Mouse (Mus musculus): ENCODE results near the gene Tyk2.
A peak's percentile ranks its signal among the peaks of the same experiment; 100 is the strongest.

The Tyk2 gene

GRCm38 (mm10) chr9:21104814-21105213 lies 26.2 kb downstream of the Tyk2 start:
- TF ChIP-seq GATA4 (IDR thresholded peaks at IDR 0.05; ENCODE audit: insufficient replicate concordance, low read length), result no peak

DNA sequence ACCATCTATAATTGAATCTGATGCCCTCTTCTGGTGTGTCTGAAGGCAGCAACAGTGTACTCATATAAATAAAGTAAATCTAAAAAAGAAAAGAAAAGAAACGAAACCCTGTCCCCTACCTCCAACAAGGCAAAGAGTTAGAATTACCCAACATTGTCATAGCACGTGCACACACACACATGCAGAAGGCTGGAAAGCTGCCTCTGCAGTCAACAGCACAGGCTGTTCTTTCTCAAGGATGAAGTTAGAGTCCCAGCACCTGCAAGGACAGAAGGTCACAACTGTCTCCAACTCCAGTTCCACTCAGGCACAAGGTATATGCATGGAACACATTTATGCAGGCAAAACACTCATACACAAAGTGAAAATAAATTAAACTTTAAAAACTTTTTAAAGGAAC lies 29.0 kb downstream of the Tyk2 start:
- TF ChIP-seq GATA4 (IDR thresholded peaks at IDR 0.05; ENCODE audit: insufficient replicate concordance, low read length), result no peak

- no peak for TF ChIP-seq GATA4 (IDR thresholded peaks at IDR 0.05; ENCODE audit: insufficient replicate concordance, low read length)
Measured at GRCm38 (mm10) chr9:21100447-21101161, 30.4 kb downstream of the Tyk2 start.

- no peak for TF ChIP-seq GATA4 (IDR thresholded peaks at IDR 0.05; ENCODE audit: insufficient replicate concordance, low read length)
Measured at GRCm38 (mm10) chr9:21097793-21098192, 33.2 kb downstream of the Tyk2 start.

DNA sequence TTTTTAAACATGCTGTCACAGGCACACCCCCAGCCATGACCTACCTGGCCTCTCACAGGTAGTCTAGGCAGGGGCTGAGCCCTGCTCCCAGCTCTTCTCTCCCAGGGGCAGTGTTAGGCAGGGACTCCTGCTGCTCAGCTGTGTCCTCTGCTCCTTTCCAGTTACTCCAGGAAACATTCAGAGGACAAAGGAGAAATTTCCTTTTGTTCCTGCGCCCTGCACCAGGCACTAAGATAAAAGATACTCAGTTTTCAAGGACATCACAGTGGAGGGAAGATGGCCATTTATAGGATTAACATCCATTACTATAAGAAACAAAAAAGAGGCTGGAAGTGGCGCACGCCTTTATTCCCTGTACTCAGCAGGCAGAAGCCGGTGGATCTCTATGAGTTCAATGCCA lies 35.1 kb downstream of the Tyk2 start:
- no peak for TF ChIP-seq GATA4 (IDR thresholded peaks at IDR 0.05; ENCODE audit: insufficient replicate concordance, low read length)

GRCm38 (mm10) chr9:21093423-21093822 lies 37.6 kb downstream of the Tyk2 start:
- TF ChIP-seq GATA4 (IDR thresholded peaks at IDR 0.05; ENCODE audit: insufficient replicate concordance, low read length), result no peak

DNA sequence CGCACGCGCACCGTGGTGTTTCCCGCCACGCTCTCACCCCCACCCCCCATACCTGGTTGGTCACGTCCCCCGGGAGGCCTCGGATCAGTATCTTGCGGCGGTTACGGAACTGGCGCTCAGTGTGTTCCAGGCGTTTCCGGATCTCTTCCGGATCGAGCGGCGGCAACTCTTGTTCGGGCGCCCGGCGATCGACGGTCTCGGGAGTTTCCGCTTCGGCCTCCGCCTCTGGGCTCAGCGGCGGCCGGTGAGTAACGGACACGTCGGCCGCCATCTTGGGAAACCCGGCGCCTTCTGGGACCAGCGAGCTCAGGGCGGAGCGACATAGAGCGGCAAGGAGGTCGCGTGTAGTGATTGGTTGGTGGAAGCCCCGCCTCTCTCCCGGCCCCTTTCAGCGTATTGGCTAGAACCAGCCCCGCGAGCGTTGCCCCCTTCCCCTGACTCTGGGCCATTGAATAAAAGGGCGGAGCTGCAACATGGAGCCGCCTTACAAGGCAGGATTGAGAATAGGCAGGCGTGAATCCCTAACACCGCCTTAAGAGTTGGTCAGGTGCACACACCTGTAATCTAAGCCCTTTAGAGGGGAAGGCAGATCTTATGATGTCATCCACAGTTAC lies 39.2 kb downstream of the Tyk2 start, which contains the start of the genes Gm38431 and Raver1:
TSS of gene Gm38431 (minus strand) at position 291 of the 614 bp plus-strand sequence.
TSS of gene Raver1 (minus strand) at position 302 of the 614 bp plus-strand sequence.
- peak; percentile 27; the same call in 1 of the 2 replicates for TF ChIP-seq GATA4 (IDR thresholded peaks at IDR 0.05; ENCODE audit: insufficient replicate concordance, low read length)

DNA sequence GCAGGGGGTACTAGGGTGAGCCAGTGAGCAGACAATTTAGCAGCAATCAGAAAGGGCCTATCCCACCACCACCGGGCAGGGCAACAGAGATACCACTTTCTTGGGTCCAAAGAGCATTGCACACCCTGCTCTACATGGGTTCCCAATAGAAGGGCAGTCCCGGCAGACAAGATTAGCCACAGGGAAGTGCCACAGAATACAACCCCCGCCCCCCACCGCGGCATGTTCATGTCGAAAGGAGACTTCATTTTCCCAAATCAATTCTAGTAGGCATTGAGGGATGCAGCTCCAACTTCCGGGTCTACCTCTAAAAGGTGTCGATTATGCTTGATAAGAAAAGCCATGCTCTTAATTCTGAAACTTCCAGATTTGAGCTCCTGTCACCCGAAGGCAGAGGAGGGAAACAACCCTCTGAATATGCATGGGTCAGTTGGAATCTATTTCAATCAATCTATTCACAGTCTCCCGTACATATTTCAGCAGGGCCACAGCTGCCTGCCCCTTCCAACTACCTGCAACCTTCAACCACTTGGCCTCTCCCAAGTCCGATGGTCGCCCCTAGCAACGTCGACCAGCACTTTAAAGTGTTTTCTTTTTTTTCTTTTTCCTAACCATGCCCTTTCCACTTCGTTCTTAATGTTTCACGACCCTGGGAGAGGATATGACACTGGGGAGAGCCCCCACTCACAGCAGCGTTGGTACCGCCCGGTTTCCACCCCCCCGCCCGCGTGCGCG lies 39.9 kb downstream of the Tyk2 start:
- TF ChIP-seq GATA4 (IDR thresholded peaks at IDR 0.05; ENCODE audit: insufficient replicate concordance, low read length), result no peak

- TF ChIP-seq GATA4 (IDR thresholded peaks at IDR 0.05; ENCODE audit: insufficient replicate concordance, low read length), result no peak
Measured at GRCm38 (mm10) chr9:21090537-21090936, 40.5 kb downstream of the Tyk2 start.

GRCm38 (mm10) chr9:21083324-21083723 lies 47.7 kb downstream of the Tyk2 start:
- peak; percentile 62; the same call in 1 of the 2 replicates for TF ChIP-seq GATA4 (IDR thresholded peaks at IDR 0.05; ENCODE audit: insufficient replicate concordance, low read length)

DNA sequence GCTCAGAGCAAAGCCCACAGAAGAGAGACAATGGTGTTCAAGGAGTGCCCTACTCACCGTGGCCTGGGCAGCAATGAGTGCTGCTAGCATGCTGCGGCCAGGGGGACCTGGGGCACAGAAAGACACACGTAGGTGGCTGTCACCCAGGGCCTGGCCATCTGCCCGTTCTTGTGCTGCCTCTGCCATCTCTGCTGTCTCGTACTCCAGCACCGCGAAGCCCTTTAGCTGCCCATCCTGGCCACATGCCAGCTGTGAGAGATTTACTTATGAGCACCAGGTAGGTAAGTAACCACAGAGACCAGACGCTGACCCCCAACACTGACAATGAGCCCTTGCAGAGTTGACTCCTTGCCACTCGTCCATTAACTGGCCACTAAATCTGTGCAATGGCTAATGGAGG lies 49.9 kb downstream of the Tyk2 start:
- TF ChIP-seq GATA4 (IDR thresholded peaks at IDR 0.05; ENCODE audit: insufficient replicate concordance, low read length), result no peak

DNA sequence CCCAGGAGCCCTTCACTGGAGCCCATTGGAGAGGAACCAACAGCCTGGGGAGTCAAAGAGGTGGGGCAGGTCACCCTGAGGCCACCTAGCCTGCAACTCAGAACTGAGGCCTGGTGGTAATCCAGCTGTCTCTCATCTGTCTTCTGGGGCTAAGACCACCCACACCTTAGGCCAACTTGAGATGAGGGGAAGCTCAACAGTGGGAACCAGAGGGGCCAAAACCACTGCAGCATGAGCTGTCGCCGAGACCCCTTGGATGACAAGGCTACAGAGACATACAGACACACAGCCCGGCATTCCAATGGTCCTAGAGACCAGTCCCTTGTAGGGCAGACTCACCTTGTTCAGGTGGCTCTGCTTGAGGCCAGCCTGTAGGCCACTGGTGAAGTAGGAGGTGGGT lies 55.4 kb downstream of the Tyk2 start:
- TF ChIP-seq GATA4 (IDR thresholded peaks at IDR 0.05; ENCODE audit: insufficient replicate concordance, low read length), result no peak

DNA sequence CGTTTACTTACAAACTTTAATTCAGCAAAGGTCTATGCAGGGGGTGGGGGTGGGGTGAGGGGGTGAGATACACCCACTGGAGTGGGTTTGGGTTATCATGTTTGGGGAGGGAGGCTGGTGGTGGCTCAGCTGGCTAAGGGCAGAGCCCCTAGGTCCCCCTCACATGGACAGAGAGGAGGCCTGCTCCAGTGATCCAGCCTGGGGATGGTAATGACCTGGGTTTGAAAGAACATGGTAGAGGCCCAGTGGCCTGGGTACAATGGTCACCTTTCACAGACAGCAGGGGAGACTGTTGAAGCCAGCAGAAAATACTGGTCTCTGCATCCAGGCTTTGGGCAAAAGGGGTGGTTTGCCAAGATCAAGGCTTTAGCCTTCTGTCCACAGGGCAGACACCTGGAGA lies 56.9 kb downstream of the Tyk2 start:
- TF ChIP-seq GATA4 (IDR thresholded peaks at IDR 0.05; ENCODE audit: insufficient replicate concordance, low read length), result no peak

DNA sequence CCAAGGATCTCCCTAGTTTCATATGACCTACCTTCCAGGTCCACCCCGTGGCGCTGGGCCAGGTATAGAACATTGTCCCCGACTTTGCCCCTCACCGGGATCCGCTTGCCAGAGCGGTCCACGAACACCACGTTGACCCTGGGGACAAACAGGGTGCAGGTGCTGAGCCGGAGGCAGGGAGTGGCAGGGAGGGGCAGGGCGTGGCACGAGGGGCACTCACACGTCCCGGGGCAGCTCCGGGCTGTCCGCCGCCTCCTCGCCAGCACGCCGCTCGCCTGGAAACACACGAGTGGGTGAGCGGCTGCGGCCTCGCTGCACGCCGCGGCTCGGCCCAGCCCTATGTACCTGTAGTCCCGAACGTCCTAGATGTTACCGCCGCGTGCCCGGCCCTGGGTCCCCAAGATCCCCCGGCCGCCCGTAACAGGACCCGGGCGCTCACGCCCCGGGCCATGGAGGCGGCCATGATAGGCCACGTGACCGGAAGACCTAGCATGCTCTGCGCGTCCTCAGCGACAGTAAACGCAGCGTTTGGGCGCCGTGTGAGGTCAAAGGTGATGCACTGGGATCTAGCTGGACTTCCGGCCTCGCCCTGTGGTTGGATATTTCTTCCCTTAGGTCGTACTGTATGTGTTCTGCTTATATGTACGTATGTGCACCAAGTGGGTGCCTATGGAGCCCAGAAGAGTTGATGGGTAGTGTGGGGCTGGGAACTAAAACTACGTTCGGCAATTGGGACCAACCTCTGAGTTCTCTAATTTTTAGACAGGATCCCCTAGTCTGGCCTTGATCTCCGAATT lies 57.8 kb downstream of the Tyk2 start, which contains the start of the genes Gm49373 and Fdx1l:
TSS of gene Gm49373 (minus strand) at position 53 of the 797 bp plus-strand sequence.
TSS of gene Fdx1l (minus strand) at position 571 of the 797 bp plus-strand sequence.
- TF ChIP-seq GATA4 (IDR thresholded peaks at IDR 0.05; ENCODE audit: insufficient replicate concordance, low read length), result peak; percentile 45; the same call in 1 of the 2 replicates

GRCm38 (mm10) chr9:21072641-21073040 lies 58.4 kb downstream of the Tyk2 start:
- TF ChIP-seq GATA4 (IDR thresholded peaks at IDR 0.05; ENCODE audit: insufficient replicate concordance, low read length), result no peak

Data from liver, adult (tissue).